Mouse (Mus musculus) lung, embryonic 14.5 days (tissue): ENCODE results near the gene Eln. TPM values are rescaled to one million over a fixed set of nuclear protein-coding genes. Genes with fewer than 3 reads are reported as not detected.
A peak's percentile ranks its signal among the peaks of the same experiment; 100 is the strongest.

Source experiments
- ATAC-seq: fragments of 200-750 bp; cut with Nextera tagmentation; 2 replicates; pipeline ENCODE4 v1.8.0; 2017; ENCODE audit warnings: mild to moderate bottlenecking, moderate TSS enrichment, moderate library complexity; ENCODE audit not compliant: insufficient read depth
- DNase-seq: peaks from one replicate; pipeline ENCODE4 v3.0.0-alpha.2; 2015
- H3K27ac ChIP-seq: fragments of 300-500 bp; sonication (generic); 2 replicates; pipeline ENCODE4 v1.5.1; 2014; ENCODE audit warnings: low read depth, mild to moderate bottlenecking, moderate library complexity
- H3K27me3 ChIP-seq: fragments of 300-500 bp; sonication (generic); 2 replicates; pipeline ENCODE4 v1.6.1; 2014; ENCODE audit warnings: low read length, control low read depth; ENCODE audit not compliant: insufficient read depth
- H3K36me3 ChIP-seq: fragments of 300-500 bp; sonication (generic); 2 replicates; pipeline ENCODE4 v1.6.1; 2014; ENCODE audit warnings: control low read depth; ENCODE audit not compliant: insufficient read depth
- H3K4me1 ChIP-seq: fragments of 300-500 bp; sonication (generic); 2 replicates; pipeline ENCODE4 v1.6.1; 2014; ENCODE audit warnings: antibody characterized with exemption, control low read depth; ENCODE audit not compliant: insufficient read depth
- H3K4me2 ChIP-seq: fragments of 300-500 bp; sonication (generic); 2 replicates; pipeline ENCODE4 v1.6.1; 2014; ENCODE audit warnings: mild to moderate bottlenecking
- H3K4me3 ChIP-seq: fragments of 300-500 bp; sonication (generic); 2 replicates; pipeline ENCODE4 v1.5.1; 2014; ENCODE audit warnings: low read depth, low read length
- H3K9ac ChIP-seq: fragments of 300-500 bp; sonication (generic); 2 replicates; pipeline ENCODE4 v1.6.1; 2014
- H3K9me3 ChIP-seq: fragments of 300-500 bp; sonication (generic); 2 replicates; pipeline ENCODE4 v1.6.1; 2016; ENCODE audit warnings: low read depth, low read length, control low read depth
- CTCF ChIP-seq: IDR thresholded peaks from 2 replicates; pipeline ENCODE4 v1.5.1; 2016; ENCODE audit warnings: antibody characterized with exemption, low read depth
- WGBS: fragments of 180-500 bp; shearing (Covaris S2); extraction: QIAGEN DNeasy Blood & Tissue Kit; methylation state at CpG from one replicate; pipeline ENCODE4 v1.1.7; 2014; 5-methylcytosine and 5-hydroxymethylcytosine counted together
- polyA plus RNA-seq: library from polyadenylated mRNA; unstranded; fragments of >200 nt; fragmentation: Nextera tagmentation; extraction: Ambion mirVana; gene quantifications from 2 replicates; pipeline ENCODE4 v1.2.1, GENCODE M21; 2014

The Eln gene
- polyA plus RNA-seq, 1 experiment from 2014 or later, result 196 TPM

DNA sequence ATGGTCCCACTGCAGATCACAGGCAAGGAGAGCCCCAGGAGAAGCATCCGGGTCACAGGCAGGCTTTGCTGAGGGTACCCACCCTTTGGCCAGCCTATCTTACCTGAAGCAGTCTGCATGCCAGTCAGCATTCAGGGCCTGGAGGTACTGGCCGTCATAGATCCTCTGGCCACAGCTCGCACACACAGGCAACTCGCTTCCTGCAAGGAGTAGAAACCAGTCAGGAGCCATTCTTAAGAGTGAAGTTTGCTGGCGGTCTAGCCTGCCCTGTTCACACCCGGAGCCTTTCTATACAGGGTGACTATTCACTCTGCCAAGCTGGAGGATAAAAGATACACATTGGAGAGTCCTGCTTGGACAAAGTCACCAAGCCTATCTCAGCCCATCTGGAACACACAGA is 60.6 kb downstream of the Eln start:
- Histone ChIP-seq H3K4me2 (no peak overlapping the region), H3K9me3 (no peaks in the 10 kb centered on the region), H3K27me3 (no peaks in the 10 kb centered on the region), H3K27ac (no peak overlapping the region), H3K4me3 (no peak overlapping the region), H3K4me1 (no peaks in the 10 kb centered on the region), H3K36me3 (peaks cover 7% of the 10 kb centered on the region; the same call in 1 of the 2 replicates), H3K9ac (no peak overlapping the region)
- no peak for TF ChIP-seq CTCF
- WGBS, result 86% methylated on average over 6 of the region's 6 CpGs
- ATAC-seq (no peak), DNase-seq (no peak)

GRCm38 (mm10) chr5:134684398-134684797 is 62.7 kb downstream of the Eln start:
- DNase-seq (no peak), ATAC-seq (no peak)
- H3K9me3 ChIP-seq, result no peaks in the 10 kb centered on the region
- WGBS, result 82% methylated on average over 2 of the region's 2 CpGs
- H3K4me1 ChIP-seq, result peaks cover 10% of the 10 kb centered on the region
- H3K4me3 ChIP-seq, result no peak overlapping the region
- no peak overlapping the region for H3K27ac ChIP-seq
- no peak overlapping the region for H3K9ac ChIP-seq
- peaks cover 7% of the 10 kb centered on the region; the same call in 1 of the 2 replicates for H3K36me3 ChIP-seq
- no peak for TF ChIP-seq CTCF
- H3K4me2 ChIP-seq, result no peak overlapping the region
- no peaks in the 10 kb centered on the region for H3K27me3 ChIP-seq

- Histone ChIP-seq H3K4me1 (peaks cover 10% of the 10 kb centered on the region), H3K9ac (no peak overlapping the region), H3K36me3 (peaks cover 7% of the 10 kb centered on the region; the same call in 1 of the 2 replicates), H3K27me3 (no peaks in the 10 kb centered on the region), H3K9me3 (no peaks in the 10 kb centered on the region), H3K27ac (no peak overlapping the region), H3K4me3 (no peak overlapping the region), H3K4me2 (no peak overlapping the region)
- ATAC-seq (no peak), DNase-seq (no peak)
- no peak for TF ChIP-seq CTCF
- WGBS, result 70% methylated on average over 2 of the region's 2 CpGs
Measured at GRCm38 (mm10) chr5:134683813-134684212, 63.3 kb downstream of the Eln start.

DNA sequence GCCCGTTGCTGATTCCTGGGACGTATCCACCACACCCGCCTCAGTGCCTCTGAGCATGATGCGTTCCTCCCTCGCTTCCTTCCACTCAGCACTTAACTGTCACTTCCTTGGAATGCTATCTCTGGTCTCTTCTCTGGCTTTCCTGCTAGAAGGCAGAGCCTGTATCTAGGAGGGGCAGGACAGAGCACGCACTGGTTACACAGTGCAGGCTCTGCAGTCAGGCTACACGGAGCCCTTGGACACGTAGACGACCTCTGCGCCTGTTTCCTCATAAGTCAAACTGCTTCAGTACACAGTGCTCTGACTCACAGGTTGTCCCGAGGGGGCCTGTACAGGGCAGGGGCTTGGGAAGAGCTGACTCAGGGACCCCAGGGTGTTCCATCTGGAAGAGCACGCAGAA is 66.9 kb downstream of the Eln start:
- H3K27me3 ChIP-seq, result no peaks in the 10 kb centered on the region
- H3K36me3 ChIP-seq, result 0 out of 2 replicates have a peak, but pooled peaks cover 6% of the 10 kb centered on the region
- H3K4me2 ChIP-seq, result no peak overlapping the region
- 43% methylated on average over 12 of the region's 12 CpGs for WGBS
- H3K4me1 ChIP-seq, result peaks cover 18% of the 10 kb centered on the region
- no peak for ATAC-seq
- no peak for TF ChIP-seq CTCF
- peak overlapping the region; percentile 27; the same call in 1 of the 2 replicates for H3K27ac ChIP-seq
- no peak overlapping the region for H3K4me3 ChIP-seq
- peak overlapping the region; percentile 20; the same call in 1 of the 2 replicates for H3K9ac ChIP-seq
- H3K9me3 ChIP-seq, result no peaks in the 10 kb centered on the region
- DNase-seq, result peak; percentile 51

GRCm38 (mm10) chr5:134678827-134679546 is 68.1 kb downstream of the Eln start:
- H3K4me1 ChIP-seq, result peaks cover 18% of the 10 kb centered on the region
- no peaks in the 10 kb centered on the region for H3K9me3 ChIP-seq
- ATAC-seq (no peak), DNase-seq (no peak)
- H3K27me3 ChIP-seq, result no peaks in the 10 kb centered on the region
- H3K36me3 ChIP-seq, result 0 out of 2 replicates have a peak, but pooled peaks cover 6% of the 10 kb centered on the region
- H3K9ac ChIP-seq, result no peak overlapping the region
- H3K4me3 ChIP-seq, result no peak overlapping the region
- WGBS, result 75% methylated on average over 8 of the region's 8 CpGs
- TF ChIP-seq CTCF, result no peak
- no peak overlapping the region for H3K4me2 ChIP-seq
- no peak overlapping the region for H3K27ac ChIP-seq

DNA sequence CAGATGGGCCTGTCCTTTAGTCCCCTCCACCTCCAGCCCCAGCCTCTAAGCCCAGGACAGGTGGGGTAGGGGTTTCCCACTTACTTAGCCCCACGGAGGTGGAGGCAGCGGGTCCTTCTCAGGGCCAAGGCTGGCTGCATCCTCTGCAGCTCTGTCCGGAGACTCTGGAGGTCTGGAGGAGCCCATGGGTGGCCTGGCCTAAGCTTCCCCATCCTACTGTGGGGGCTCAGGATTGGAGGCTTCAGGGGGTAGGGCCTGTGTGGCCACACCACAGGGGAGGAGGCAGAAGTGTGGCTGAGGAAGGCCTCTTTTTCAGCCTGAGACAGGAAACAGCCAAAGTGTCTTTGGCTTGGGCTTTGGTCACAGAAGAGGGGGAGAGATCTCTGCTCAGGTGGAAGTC is 69.1 kb downstream of the Eln start:
- Histone ChIP-seq H3K27ac (no peak overlapping the region), H3K4me2 (no peak overlapping the region), H3K4me3 (no peak overlapping the region), H3K4me1 (peaks cover 18% of the 10 kb centered on the region), H3K9ac (no peak overlapping the region), H3K9me3 (no peaks in the 10 kb centered on the region), H3K36me3 (0 out of 2 replicates have a peak, but pooled peaks cover 3% of the 10 kb centered on the region), H3K27me3 (no peaks in the 10 kb centered on the region)
- no peak for TF ChIP-seq CTCF
- DNase-seq, result no peak
- WGBS, result 76% methylated on average over 3 of the region's 3 CpGs
- ATAC-seq, result no peak

DNA sequence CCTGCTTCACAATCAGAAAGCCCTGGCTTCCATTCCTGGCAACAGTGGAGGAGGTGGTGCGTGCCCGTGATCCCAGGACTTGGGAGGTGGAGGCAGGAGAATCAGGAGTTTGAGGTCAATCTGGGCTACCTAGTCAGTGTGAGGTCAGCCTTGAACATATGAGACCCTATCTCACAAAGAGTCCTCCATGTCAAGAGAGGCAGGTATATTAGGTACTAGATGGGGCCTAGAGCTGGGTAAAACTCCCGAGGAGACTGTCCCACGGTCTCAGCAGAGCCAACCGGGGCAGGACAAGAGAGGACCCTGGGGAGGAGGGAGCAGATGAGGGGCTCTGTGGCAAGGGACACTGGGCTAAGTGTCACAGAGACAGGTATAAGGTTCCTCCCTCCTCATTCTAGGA is 69.6 kb downstream of the Eln start:
- TF ChIP-seq CTCF, result no peak
- no peak overlapping the region for H3K4me3 ChIP-seq
- no peaks in the 10 kb centered on the region for H3K9me3 ChIP-seq
- H3K9ac ChIP-seq, result no peak overlapping the region
- H3K4me1 ChIP-seq, result peaks cover 18% of the 10 kb centered on the region
- peaks cover 4% of the 10 kb centered on the region; the same call in 1 of the 2 replicates for H3K36me3 ChIP-seq
- 81% methylated on average over 5 of the region's 5 CpGs for WGBS
- DNase-seq (no peak), ATAC-seq (no peak)
- no peak overlapping the region; the same call in 1 of the 2 replicates for H3K4me2 ChIP-seq
- H3K27ac ChIP-seq, result peak overlapping the region; percentile 83; the same call in 1 of the 2 replicates
- H3K27me3 ChIP-seq, result no peaks in the 10 kb centered on the region
